Mouse (Mus musculus) left cerebral cortex, adult 11 months (tissue): ENCODE results near the gene Ephb4.

Source experiments
- DNase-seq: peaks from one replicate; pipeline ENCODE4 v3.0.0; 2022; ENCODE audit warnings: low spot score

Ephb4 gene

DNA sequence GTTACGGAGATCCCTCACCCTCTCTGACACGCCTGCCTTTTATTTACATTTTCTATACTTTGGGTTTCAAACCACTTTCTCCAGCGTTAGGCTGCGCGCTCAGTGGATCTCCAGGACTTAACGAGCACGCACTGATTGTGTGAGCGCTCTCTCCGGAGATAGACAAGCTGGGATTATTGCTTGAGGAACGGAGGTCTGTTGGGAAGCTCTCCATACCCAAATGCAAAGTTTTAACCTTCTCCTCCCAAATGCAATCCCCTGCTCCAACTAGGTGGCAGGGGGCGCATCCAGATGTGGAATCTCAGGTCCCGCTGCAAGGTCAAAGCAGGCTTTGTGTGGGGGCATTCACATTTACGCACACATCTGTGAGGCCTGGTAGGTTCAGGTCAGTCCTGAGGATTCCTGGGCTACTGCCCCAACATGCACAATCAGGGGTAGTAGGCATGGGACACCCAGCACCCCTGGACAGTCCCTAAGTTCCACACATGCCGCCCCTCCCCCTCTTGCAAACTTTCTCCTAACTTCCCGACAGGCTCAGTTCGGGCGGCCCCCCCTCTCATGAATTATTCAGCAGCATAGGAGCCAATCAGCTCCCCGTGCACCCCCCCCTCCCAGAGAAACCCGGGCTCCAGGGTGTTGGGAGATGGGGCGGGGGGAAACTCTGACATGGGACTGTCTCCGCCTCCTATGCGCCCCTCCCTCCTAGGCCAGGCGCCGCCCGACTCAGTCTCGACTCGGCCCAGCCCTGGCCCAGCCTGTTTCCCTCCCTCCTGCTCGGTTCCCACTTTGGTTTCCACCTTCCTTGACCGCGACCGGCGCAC lies at the start of gene Ephb4:
Gene Ephb4, plus strand, starts transcription at position 726 of the 821 bp plus-strand sequence.
- DNase-seq: no peak

DNA sequence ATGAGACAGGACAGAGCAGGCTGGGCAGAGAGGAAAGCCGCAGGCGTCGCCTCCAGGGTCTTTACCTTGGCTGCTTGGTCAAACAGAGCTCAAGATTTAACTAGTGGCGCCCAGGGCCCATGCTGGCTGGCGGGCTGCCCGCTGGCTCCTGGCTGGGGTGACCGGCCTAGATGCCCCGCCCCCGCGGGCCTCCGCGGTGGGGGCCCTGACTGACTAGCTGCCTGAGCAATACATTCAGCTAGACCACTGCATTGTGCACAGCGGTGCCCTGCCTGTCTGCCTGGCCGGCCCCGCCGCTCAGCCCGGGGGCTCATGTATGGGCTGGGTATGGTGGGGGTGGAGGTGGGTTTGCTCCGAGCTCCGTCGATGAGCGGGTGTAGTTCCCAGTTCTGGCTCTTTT lies 48.7 kb upstream of the Ephb4 start:
- no peak for DNase-seq

DNA sequence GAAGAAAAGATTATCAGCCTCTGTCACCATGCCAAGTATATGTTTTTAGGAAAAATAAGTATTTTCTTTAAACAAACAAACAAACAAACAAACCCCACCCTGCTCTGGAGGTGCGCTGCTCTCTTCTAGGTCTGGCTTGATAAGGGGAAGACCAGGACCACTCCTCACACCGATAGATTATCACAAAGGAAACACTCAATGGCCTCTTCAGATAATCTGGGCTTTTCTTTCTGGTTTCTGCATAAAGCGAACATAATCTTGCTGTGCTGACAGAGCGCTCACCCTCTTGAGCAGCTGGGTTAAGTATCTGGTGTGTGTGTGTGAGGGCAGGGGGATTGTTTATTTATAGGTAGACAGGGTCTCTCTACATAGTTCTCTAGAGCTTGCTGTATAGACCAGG lies 46.3 kb upstream of the Ephb4 start:
- no peak for DNase-seq

DNA sequence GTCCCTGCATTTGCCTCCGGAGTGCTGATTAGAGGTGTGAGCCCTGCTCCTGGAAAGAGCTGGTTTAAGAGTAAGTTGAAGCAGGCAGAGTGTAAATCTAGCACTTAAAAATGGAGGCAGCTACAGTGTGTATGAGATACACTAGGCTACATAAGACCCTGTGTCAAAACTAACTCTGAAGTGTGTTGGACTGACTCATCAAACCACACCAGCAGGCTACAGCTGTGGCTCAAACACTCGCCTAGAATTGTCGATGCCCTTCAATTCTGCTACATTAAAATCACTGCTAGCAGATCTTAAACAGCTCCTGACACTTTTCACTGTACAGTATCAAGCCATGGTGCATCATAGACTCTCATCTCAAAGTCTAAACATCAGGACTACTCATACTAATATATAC lies 45.7 kb upstream of the Ephb4 start:
- DNase-seq: no peak

DNA sequence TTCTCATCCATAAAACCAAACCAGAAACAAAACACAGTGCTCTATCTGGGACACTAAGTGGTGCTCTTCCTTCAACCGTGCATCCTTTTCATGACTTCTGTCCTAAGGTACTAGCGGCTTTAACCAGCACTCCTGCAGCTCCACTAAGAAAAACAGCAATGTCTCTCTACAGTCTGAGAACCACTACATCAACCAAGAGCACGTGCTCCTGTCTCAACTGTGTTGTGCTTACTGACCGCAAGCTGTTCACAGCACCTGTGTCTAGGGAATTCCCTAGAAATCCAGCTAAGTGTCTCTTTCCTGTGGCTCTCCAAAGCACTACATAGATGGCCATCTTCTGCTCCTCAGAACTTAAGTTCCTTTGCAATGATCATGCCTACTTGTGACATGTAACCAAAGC lies 45.1 kb upstream of the Ephb4 start:
- DNase-seq: no peak

DNA sequence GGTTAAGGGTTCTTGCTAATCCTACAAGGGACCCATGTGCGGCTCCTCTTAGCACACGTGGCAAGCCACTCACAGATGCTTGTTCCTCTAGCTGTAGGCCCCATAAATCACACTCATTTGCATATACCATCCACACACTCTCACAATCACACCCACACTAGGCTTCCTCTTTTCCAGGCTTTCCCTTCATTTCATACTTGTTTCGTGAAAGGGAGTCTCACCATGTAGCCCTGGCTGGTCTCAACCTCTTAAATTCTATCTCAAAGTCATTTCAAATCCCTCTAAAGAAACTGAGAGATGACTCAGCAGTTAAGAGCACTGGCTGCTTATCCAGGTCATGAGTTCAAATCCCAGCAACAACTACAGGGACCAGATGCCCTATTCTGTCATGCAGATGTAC lies 44.1 kb upstream of the Ephb4 start:
- DNase-seq: no peak

DNA sequence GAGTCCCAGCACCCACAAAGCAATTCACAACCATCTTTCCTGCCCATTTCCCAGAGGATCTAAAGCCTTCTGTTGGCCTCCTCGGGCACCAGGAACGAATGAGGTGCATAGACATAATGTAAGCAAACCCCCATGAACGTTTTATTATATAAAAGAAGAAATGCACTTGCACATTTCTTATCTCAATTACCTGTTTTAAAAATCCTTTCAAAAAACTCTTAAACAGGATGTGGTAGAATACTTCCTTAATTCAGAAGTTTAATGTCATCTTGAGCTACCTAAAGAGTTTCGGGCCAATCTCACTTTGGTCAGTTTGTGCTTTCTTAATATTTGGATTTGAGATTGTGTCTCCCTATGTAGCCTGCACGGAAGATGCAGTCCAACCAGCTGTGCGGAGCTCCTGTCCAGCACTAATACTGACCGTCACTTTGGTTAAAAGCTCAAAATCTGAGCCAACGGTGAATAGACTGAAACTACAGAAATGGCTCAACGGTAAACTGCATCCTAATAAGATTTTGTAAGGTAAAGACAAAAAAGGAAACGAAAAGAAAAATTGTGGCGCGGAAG lies 43.4 kb upstream of the Ephb4 start:
- DNase-seq: no peak

DNA sequence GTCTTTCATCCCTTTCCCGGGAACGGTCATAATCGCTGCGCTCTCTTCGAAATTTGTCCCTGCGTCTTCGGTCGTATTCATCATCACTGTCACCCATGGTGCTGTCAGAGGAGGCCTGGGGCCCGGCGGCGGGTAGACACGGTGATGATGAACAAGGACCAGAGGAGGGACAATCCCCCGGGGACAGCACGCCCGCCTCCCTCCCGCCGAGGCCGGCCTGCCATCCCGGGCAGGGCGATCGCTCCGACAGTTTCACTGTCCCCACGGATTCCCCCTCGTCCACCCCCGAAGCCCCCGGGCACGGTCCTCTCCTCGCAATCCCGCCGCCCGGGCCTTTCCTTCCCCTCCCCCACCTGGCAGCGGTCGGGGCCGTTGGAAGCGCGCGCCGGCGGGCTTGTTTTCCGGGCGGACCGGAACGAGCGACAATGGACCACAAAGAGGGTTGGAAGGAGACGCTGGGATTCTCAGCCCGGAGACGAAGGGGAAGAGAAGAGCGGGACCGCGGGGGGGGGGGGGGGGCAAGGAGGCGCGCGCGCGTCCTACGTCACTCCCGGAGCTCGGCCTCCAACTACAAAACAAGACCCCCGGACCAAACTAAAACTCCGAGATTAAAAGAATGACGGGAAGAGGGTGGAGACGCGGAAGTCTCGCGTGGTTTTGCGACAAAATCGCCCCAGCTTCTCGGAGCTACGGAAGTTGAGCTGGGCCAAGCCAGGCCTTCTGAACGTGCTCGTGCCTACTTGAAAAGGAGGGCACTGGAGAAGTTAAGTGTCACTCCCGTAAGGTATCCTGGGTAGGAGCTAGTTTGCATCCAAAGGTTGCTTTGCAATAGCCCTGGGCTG lies 42.6 kb upstream of the Ephb4 start, which contains the start of gene Srrt:
Gene Srrt, minus strand, starts transcription at position 604 of the 842 bp plus-strand sequence.
- peak; percentile 86 for DNase-seq

DNA sequence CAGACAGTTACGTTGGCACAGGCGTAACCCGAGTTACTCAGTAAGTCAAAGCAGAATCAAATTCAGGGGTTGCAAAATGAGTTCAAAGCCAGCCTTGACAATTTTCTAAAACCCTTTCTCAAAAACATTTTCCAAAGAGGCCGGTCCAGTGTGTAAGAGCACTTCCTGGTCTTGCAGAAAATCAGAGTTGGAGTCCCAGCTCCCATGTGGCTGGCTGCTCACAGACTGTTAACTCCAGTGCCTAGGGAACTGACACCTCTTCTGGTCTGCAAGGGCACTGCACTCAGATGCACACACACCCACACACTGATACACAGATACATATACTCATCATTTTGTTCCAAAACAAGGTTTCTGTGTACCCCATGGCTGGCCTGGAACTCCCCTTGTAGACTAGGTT lies 41.6 kb upstream of the Ephb4 start:
- DNase-seq: no peak

DNA sequence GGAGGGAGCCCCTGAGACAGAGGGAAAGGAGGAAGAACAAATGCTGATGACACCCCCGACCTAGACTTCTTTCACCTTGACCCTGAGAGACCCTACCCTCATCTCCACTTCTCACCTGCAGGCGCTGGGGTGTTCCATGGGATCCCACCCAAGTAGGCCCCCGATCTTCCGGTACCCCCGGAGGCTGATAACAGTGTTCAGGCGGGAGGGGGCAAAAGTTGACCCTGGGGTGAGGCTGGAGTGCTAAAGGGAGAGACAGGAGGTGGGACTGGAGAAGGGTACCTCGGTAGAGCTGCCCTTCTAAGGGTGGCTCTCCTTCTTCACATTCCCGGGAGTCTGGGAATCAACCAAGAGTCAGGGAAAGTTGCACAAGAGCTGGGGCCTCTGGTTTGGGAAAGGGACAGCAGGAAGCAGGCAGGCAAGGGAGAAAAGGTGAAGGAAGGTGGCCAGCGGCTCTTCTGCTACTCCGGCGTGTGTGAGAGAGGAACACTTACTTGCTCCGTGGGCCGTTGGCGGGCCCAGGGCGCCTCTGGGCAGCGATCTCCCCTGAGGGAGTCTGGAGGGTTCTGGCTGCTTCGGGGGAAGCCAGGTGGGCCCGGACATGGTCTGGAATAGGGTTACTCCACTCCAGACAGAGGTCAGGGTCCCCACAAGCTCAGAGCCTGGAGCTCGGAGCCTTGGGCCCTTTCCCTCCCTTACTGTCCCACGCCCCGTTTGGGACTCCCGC lies 36.3 kb upstream of the Ephb4 start:
- no peak for DNase-seq

DNA sequence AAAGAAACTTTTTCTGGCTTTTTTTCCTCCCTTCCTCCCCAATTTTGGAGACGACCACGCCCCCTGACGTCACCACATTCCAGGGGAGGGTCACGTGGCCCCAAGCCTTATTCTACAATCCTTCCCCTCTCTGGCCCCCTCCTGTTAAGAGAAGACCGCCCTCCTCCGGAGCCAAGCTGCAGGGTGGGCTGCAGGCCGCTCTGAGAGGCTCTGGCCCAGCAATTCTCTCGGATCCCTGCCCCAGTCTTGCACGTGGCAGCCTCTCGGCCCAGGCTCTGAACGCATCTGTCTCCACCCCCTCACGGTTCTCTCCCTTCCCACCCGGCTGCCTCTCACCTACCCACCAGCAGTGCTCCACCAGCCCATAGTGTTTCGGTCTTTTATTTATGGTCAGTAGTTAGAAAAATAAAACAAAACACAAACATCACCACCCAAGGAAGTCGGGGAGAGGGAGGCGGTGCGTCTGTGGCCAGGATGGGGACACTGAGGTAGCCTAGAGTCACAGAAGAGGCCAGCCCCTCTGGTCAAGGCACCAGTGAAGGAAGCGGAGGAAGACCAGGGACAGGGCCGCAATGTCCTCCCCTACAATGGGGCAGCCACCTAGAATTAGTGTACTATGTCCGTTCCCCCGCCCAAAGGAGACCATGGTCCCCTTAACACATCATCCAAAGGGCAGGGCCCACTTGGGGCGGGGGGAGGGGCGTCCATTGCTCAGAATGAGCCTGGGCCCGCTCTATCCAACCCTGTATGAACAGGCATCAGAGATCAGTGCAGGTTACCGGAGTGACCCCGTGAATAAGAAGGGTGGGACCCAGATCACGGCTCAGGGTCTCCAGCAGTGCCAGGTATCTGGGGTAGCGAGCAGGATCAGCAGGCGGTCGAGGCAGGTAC lies 35.5 kb upstream of the Ephb4 start, which contains the start of gene Trip6:
Gene Trip6, minus strand, starts transcription at position 212 of the 891 bp plus-strand sequence.
- no peak for DNase-seq

DNA sequence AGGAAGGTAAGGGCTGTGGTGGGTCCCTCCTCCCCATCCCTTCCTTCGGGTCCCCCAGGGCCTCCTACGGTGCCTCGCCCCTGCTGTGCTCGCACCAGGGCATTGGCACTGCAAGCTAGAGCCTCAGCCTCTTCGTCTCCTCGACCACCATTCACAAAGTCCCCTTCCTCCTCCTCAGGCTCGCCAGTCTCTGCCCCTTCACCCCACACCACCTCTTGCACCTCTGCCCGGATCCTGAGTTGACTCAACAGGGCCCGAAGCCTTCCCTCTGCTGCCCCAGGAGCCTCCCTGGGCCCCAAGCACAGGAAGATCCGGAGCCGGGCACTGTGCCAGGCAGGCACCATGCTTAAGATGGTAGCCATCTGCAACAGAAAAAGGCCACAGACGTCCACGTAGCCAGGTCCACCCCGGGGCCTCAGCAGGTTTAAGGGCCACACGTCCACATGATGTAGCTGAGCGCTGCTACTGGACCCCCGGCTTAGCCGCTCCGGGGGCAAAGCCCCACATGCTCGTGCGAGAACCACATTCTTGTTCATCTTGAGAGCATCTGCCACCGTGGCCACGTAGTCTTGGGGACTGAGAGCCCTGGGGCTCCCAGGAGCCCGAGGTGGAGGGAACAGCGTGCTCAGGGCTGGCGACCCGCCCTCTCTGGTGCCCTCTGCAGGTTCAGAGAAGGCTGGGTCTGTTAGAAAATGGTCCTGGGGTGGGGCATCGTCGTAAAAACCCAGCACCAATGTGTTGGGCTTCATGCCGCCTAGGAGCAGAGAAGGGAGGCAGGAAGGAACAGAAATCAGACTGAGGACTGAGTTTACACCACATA lies 34.6 kb upstream of the Ephb4 start:
- DNase-seq: no peak

DNA sequence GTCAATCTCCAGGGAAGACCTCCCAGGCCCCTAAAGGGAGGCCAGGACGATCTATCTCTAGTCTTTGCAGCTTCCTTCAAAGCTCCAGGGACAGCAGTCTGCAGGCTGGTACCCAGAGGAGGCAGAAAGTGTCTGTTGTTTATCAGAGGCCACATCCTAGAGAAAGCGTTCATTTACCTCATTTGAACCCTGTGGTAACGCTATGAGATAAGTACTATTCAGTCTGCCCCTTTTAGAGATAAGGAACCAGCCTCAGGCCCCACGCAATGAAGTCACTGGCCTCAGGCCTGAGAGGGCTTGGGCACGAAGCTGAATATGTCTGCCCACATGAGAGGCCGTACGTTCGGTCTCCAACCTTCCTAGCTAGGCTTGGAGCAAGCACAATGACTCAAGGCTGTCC lies 32.5 kb upstream of the Ephb4 start:
- DNase-seq: no peak

DNA sequence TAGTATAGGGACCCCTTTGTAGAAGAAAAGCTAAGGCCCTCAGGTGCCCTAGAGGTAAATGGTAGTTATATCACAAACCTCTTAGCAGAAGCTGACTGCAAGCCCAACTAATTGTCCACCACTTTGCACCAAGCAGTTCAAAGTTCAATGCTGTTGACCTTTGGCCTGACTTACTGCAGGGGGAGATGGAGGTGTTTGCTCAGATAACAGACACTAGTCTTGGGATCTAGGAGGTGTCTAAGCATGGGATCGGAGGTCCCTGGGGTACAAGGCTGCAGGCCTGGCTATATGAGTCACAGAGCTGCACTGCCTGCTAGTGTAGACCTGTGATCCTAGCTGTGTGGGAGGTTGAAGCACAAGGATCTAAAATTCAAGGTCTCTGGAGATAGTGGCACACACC lies 31.3 kb upstream of the Ephb4 start:
- no peak for DNase-seq

DNA sequence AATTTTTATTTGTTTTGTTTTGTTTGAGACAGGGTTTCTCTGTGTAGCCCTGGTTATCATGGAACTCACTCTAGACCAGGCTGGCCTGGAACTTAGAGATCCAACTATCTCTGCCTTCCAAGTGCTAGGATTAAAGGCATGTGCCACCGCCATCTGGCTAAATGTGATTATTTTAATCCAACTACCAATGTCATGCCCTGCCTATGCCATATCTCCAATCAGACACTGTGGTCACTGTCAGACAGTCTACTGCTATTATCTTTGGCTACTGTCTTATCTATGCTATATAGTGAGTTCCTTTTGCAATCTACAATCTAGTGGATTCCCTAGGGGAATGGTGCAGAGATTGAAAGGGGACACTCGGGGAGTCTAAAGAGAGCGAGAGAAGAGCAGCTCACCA lies 28.9 kb upstream of the Ephb4 start:
- no peak for DNase-seq

DNA sequence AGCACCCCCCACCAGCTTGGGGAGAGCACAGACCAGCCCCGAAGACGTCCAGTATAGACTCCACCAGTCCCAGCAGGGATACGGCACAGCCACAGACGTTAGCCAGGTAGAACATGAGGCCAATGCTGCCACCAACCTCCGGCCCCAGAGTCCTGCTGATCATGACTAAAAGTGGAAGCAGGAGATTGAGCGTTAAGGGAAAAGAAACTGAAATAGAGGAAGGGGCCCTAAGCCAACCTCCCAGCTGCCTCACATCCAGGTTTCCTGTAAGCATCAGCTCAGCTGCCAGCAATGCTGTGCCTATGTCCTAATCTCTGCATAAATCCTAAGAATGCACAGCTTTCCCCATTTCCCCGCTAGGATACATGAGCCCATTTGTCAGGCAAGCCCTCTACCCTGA lies 19.0 kb upstream of the Ephb4 start:
- no peak for DNase-seq

DNA sequence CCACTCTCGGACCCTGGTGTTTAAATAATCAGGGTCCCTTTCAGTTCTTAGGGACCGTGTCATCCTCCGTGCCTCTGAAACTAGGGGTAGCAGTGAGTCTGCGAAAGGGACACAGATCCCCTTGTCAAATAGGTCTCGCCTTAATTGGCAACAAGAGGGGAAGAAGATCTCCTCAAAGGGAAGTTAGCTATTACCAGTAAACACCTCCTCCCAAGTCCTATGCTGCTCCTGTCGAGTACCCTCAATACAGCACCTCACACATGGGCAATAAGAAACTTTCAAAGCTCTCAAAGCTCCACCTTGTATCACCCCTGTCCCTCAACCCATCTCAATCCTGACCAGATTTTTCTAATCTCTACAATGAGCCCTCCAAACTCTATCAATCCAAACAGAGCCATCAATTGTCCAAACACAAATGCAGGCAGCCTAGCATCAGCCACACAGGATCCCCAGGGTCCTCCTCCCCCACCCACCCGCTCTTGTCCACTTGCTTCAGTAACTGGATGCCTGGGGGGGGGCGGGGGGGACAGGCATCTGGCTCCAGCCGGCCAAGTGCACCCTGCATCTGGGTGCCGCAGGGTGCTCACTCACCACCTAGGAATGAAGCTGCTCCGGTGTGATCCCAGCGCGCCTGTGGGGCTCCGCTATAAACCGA lies 16.9 kb upstream of the Ephb4 start:
- no peak for DNase-seq

DNA sequence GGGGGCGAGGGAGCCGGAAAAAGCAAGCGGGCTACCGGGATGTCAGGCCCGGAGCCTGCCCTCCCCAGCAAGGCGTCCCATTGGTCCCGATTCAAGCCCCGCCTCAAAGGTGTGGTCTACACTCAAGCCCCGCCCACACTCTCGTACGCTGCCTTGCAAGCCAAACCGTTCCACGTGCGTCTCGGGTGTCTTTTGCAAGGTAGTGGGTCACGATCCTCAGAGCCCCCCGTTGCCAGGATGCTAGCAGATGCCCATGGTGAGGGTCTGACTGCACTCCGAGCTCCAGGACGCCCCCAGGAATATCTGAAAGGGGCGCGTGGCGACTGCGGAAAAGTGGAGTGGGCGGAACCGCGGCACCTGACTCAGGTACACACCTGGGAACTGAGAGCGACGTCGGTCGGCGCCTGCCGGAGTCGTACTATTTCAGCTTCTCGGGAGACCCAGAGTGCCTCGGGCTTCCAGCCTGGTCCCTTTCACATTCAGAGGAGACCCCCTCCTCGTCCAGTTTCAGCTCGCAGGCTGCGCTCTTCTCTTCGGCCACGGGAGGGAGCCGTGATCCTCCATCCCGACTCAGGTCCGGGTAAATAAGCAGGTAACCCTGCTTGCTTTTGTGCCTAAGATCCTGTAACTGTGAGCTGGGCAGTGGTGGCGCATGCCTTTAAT lies 16.3 kb upstream of the Ephb4 start, which contains the start of gene Slc12a9:
Gene Slc12a9, minus strand, starts transcription at position 86 of the 663 bp plus-strand sequence.
- peak; percentile 93 for DNase-seq

DNA sequence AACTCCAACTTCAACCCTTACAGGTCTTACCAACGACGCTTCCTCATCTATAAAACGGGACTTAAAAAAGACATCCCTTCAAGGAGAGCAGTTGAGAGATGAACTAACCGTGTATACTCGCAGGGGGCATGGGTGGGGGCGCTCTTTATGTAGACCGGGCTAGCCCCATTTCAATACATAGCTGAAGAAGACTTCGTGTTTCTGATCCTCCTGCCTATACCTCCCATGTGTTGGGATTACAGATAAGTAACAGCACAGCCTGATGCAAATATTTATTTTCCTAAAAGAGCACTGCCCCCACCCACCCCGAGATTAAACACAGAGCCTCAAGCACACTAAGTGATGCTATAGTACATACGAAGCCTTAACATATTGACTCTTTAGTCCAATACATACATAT lies 15.6 kb upstream of the Ephb4 start:
- DNase-seq: no peak
